Comparison of ENCODE assay signal across 21 mouse cellular contexts in the genomic region with DNA sequence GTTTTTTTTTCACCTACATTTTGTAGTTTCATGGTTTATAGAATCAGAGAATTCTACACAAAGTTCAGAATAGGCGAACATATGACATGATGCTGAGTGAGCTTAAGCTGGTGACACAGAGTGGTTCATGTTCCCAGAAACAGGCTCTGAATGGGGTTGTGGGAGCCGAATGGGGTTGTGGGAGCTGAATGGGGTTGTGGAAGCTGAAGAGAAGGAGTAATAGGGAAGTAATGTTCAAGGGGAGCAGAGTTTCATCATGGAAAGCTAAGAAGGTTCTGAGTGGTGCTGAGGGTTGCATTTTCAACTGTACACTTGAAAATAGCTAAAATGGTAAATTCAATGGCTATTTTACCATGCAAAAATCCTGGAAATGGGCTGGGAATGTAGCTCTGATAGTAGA. TPM values are rescaled to one million over a fixed set of nuclear protein-coding genes. Genes with fewer than 3 reads are reported as not detected.
"Had no signal": no experiment of that assay in that cellular context is flagged by ENCODE, and none has a peak within 500 bp of the region (broad histone marks: within the 10 kb centered on the region; RNA-seq: fewer than 3 reads in every experiment).

No protein-coding gene starts in this region.

- H3K4me1 ChIP-seq: intestine, embryonic 15.5 days; kidney, embryonic 15.5 days; limb, embryonic 15.5 days; midbrain, embryonic 13.5 days had no signal

- H3K9me3 ChIP-seq: intestine, embryonic 15.5 days; kidney, embryonic 15.5 days; limb, embryonic 15.5 days; liver, embryonic 13.5 days; midbrain, embryonic 13.5 days had no signal

- H3K4me3 ChIP-seq: intestine, embryonic 15.5 days; kidney, embryonic 15.5 days; limb, embryonic 15.5 days; liver, embryonic 13.5 days; midbrain, embryonic 13.5 days had no signal

- H3K4me2 ChIP-seq: intestine, embryonic 15.5 days; kidney, embryonic 15.5 days; limb, embryonic 15.5 days; liver, embryonic 13.5 days; midbrain, embryonic 13.5 days had no signal

- H3K27ac ChIP-seq: intestine, embryonic 15.5 days; kidney, embryonic 15.5 days; limb, embryonic 15.5 days; liver, embryonic 13.5 days; midbrain, embryonic 13.5 days had no signal

- H3K27me3 ChIP-seq: intestine, embryonic 15.5 days; kidney, embryonic 15.5 days; limb, embryonic 15.5 days; liver, embryonic 13.5 days; midbrain, embryonic 13.5 days had no signal

- H3K9ac ChIP-seq: intestine, embryonic 15.5 days; kidney, embryonic 15.5 days; limb, embryonic 15.5 days; liver, embryonic 13.5 days; midbrain, embryonic 13.5 days had no signal

- DNase-seq: kidney, adult 18-20 months; kidney, postnatal 14 days; layer of hippocampus, postnatal 36 days; liver, embryonic 13.5 days; lung, adult 2 months; lung, postnatal 4 days; right cerebral cortex, postnatal 14 days; thymus, postnatal 4 days had no signal

- H3K36me3 ChIP-seq: intestine, embryonic 15.5 days; kidney, embryonic 15.5 days; limb, embryonic 15.5 days; liver, embryonic 13.5 days; midbrain, embryonic 13.5 days had no signal

- ATAC-seq: intestine, embryonic 15.5 days; lung, postnatal 0 days; midbrain, embryonic 13.5 days had no signal

RNA-seq across cellular contexts. Expression of gene Ccr1l1, which starts 28.8 kb away (rescaled TPM):
- total RNA-seq: layer of hippocampus, postnatal 36 days; left cerebral cortex, adult 8-10 months; left cerebral cortex, postnatal 25 days; midbrain, postnatal 0 days had no signal
- polyA plus RNA-seq: intestine, embryonic 15.5 days; kidney, embryonic 15.5 days; large intestine, adult 2 months; limb, embryonic 11.5 days; limb, embryonic 15.5 days; liver, embryonic 13.5 days; lung, adult 2 months; lung, postnatal 0 days; midbrain, embryonic 13.5 days; midbrain, postnatal 0 days; neural tube, embryonic 14.5 days; stomach, embryonic 16.5 days; thymus, postnatal 0 days had no signal
